Mouse (Mus musculus): ENCODE results near the gene Med12.

The Med12 gene

DNA sequence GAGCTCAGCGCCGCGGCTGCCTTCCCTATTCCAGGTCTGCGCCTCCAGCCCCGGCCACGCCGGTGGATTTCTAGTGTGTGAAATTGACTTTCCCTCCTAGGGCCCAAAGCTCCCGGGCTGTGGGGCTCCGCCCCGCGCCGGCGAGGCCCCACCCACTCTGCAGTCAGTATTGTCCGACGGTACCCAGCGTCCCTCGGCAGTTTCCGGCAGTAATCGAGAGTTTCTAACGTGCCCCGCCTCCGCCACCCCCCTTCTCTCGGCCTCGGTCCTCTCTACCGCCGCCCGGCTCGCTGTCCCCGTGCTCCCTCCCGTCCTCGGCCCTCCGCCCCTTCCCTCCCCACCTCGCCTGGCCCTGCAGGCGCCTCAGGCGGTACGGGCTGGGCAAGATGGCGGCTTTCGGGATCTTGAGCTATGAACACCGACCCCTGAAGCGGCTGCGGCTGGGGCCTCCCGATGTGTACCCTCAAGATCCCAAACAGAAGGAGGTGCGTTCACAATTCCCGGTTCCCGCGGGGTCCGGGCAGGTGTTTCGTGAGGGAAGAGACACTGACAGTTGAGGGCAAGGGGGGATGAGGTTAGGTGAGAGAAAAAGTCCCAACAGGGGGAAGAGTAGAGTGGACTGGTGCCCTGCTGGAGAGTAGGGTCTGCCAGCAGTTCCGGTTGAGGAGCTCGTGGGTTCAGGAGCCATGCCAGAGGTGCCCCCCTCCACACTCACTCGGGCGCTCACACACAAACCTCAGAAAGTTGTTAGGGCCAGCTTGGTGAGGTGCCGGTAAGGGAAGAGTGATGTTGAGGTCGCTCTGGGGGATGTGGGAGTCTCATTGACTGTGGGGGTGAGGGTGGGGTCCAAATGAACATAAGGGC, at the start of gene Med12:
Gene Med12 (plus strand): TSS at position 156 of the 864 bp plus-strand sequence.
- DNase-seq (ENCODE audit: low read depth, low spot score) = peak; percentile 94
- Histone ChIP-seq H3K27me3 (ENCODE audit: control insufficient read depth, insufficient read depth, low read length, poor library complexity, severe bottlenecking) (no peaks in the 10 kb centered on the region), H3K36me3 (ENCODE audit: control insufficient read depth, insufficient read depth, low read length, poor library complexity, severe bottlenecking) (0 out of 2 replicates have a peak, but pooled peaks cover 4% of the 10 kb centered on the region)

DNA sequence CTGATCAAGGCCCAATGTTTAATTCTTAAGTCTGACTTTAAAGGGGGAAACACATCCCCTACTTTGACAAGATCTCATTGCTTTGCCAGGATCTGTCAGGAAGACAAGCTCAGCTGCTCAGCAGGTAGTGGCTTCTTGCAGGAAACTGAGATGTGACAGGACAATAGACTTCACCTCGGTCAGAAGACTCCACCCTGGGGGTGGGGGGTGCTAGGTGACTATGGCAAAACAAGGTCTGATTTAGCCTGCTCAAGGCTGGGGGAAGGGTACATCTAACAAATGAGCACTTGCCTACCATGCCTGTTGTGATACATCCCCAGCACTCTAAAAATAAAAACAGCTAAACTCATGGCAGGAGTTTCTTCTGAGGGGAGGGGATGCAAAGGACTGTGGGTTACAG, 28.8 kb upstream of the Med12 start:
- DNase-seq (ENCODE audit: low read depth, low spot score) = no peak
- Histone ChIP-seq H3K36me3 (ENCODE audit: control insufficient read depth, insufficient read depth, low read length, poor library complexity, severe bottlenecking) (no peaks in the 10 kb centered on the region), H3K27me3 (ENCODE audit: control insufficient read depth, insufficient read depth, low read length, poor library complexity, severe bottlenecking) (no peaks in the 10 kb centered on the region)

DNA sequence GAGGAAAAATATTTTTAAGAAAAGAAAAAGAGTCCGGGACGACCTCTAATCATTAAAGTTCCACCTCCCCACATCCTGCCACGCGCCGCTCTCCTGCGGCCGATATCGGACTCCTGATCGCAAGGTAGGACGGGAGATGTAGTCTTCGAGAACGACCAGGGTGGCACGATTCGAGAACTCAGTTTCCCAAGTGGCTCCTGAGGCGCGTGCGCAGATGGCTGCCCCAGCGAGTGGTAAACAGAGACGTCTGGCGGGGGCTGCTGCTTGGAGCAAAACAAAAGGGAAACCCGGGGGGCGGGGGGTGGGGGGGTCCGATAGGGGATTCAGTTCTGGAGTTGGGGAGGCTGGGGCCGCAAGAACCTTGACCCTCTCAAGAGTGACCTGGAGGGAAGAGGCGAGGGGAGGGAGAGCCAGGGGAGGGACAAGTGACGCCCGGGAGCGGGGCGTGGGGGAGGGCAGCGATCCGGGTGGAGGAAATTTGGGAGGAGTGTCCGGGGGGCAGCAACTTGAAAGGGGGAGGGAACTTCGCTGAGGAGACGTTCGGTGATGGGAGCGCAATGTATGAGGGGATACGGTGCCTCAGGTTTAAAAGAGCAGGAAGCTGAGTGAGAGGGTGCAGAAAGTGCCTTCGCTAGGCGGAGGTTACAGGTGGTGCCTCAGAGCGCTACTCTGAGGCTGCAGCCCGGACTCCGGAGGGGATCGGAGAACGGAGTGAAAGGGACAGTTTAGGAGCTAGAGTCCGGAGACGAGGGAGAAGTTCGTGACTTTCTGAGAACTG, 19.7 kb upstream of the Med12 start, which contains the start of gene Foxo4:
Gene Foxo4 (plus strand): TSS at position 577 of the 778 bp plus-strand sequence.
- peak; percentile 91 for DNase-seq (ENCODE audit: low read depth, low spot score)
- H3K36me3 ChIP-seq (ENCODE audit: control insufficient read depth, insufficient read depth, low read length, poor library complexity, severe bottlenecking) = no peaks in the 10 kb centered on the region
- no peaks in the 10 kb centered on the region for H3K27me3 ChIP-seq (ENCODE audit: control insufficient read depth, insufficient read depth, low read length, poor library complexity, severe bottlenecking)

DNA sequence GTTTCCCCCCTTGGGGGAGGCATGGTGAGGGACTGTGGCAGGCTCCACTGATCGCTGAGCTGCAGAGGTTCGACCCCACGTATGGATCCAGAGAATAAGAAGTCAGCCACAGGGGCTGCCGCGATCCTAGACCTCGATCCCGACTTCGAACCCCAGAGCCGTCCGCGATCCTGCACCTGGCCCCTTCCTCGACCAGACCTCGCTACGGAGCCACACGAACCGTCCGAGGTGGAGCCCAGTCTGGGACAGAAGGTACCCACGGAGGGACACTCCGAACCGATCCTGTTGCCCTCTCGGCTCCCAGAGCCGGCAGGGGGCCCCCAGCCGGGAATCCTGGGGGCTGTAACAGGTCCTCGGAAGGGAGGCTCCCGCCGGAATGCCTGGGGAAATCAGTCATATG, 19.1 kb upstream of the Med12 start:
- no peaks in the 10 kb centered on the region for H3K36me3 ChIP-seq (ENCODE audit: control insufficient read depth, insufficient read depth, low read length, poor library complexity, severe bottlenecking)
- no peak for DNase-seq (ENCODE audit: low read depth, low spot score)

DNA sequence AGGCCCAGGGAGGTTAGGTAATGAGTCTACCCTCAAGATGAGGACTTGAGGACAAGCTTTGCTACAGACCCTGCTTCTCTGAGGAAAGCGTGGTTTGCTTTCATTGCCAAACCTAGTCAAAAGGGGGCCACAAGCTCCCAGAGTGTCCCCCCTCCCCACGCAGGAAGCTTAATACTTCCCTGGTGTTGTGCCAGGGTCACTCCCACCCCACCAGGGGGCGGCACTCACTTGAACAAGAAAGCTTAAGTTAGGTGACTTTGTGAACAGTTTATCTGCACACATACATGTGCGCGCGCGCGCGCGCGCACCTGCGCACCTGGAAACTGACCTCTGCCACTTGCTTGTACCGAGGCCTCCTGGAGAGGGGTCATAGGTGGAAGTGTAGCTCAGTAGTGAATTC, 17.2 kb upstream of the Med12 start:
- peak; percentile 66 for DNase-seq (ENCODE audit: low read depth, low spot score)
- Histone ChIP-seq H3K36me3 (ENCODE audit: control insufficient read depth, insufficient read depth, low read length, poor library complexity, severe bottlenecking) (0 out of 2 replicates have a peak, but pooled peaks cover 1% of the 10 kb centered on the region), H3K27me3 (ENCODE audit: control insufficient read depth, insufficient read depth, low read length, poor library complexity, severe bottlenecking) (no peaks in the 10 kb centered on the region; the same call in 1 of the 2 replicates)

More for the DNA sequence above, 19.1 kb upstream of the Med12 start:
- H3K27me3 ChIP-seq (ENCODE audit: control insufficient read depth, insufficient read depth, low read length, poor library complexity, severe bottlenecking) = no peaks in the 10 kb centered on the region

DNA sequence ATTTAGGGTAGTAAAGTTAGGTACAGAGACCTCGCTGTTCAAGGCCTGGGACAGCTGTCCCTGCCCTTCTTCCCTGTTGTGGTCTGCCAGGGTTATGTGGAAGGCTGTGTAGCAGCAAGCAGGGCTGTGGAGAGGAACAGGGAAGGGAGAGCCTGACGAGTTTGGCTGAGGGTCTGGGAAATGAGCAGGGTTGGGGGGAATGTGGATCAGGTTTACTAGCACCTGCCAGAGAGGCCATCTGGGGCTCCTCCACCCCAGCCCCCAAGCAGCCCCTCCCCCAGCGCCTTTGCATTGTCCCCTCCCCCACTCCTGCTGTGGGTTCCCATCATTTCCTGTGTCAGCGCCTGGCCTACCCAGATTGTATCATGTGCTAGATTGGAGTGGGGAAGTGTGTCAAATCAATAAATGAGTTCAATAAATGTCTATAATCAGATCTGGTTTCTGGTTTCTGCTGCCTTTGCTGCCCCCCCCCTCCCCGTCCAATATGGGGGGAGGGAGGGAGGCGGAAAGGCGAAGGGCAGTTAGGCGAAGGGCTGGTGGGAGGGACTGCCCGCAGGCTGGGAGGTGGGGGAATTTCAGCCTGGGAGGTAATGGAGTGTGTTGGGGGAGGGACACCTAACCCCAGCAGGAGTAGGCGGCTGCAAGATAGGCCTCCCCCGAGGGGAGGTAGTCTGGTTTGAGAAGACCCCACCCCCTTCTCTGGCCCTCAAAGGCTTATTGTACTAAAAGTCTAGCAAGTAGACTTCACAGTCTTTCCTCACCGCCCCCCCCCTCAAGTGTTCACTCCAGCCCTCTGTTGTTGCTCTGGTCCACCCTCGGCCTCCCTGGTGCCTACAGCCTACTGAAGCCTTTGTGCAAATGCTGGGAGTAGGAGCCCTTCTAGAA, 13.1 kb upstream of the Med12 start:
- H3K27me3 ChIP-seq (ENCODE audit: control insufficient read depth, insufficient read depth, low read length, poor library complexity, severe bottlenecking) = no peaks in the 10 kb centered on the region; the same call in 1 of the 2 replicates
- DNase-seq (ENCODE audit: low read depth, low spot score) = peak; percentile 30
- peaks cover 15% of the 10 kb centered on the region; the same call in 1 of the 2 replicates for H3K36me3 ChIP-seq (ENCODE audit: control insufficient read depth, insufficient read depth, low read length, poor library complexity, severe bottlenecking)

DNA sequence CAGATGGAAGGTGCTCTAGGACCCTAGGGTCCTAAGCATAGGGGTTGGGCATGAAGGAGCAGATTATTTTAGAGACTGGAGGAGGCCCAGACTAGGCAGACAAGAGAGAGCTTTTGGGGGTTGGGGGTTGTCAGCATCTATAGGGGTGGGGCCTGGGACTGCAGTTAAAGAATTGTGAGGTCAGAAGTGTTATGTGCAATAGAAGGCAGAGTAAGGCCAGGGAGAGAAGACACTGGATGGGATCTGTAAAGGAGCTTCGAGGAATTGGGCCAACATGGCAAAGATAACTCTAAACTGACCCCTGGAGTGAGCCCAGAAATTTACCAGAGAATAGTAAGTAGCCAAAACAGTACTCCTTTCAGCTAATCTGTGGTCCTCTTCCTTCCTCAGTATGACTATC, 9.9 kb upstream of the Med12 start, which contains the start of gene Gm614:
Gene Gm614 (minus strand): TSS at position 101 of the 400 bp plus-strand sequence.
- Histone ChIP-seq H3K27me3 (ENCODE audit: control insufficient read depth, insufficient read depth, low read length, poor library complexity, severe bottlenecking) (no peaks in the 10 kb centered on the region; the same call in 1 of the 2 replicates), H3K36me3 (ENCODE audit: control insufficient read depth, insufficient read depth, low read length, poor library complexity, severe bottlenecking) (peaks cover 18% of the 10 kb centered on the region; the same call in 1 of the 2 replicates)
- DNase-seq (ENCODE audit: low read depth, low spot score) = no peak

DNA sequence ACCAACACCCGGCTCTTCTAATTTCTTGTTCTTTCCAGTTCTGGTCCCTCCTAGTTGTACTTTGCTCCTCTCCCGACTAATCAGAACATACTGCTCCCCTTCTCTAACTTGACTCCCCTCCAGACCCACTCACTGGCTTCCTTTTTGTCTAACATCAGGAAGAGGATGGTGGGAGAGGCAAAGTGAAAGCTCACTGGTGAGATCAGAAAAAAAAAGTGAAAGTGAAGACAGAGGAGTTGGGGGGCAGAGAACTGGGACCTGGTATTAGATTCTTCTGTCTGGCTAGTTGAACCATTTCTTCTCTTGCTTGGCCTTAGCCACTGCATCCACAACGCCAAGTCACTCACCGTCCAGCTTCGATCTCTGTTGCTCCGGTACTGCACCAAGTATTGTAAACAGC, 7.2 kb upstream of the Med12 start:
- no peak for DNase-seq (ENCODE audit: low read depth, low spot score)
- Histone ChIP-seq H3K36me3 (ENCODE audit: control insufficient read depth, insufficient read depth, low read length, poor library complexity, severe bottlenecking) (peaks cover 17% of the 10 kb centered on the region; the same call in 1 of the 2 replicates), H3K27me3 (ENCODE audit: control insufficient read depth, insufficient read depth, low read length, poor library complexity, severe bottlenecking) (no peaks in the 10 kb centered on the region)

DNA sequence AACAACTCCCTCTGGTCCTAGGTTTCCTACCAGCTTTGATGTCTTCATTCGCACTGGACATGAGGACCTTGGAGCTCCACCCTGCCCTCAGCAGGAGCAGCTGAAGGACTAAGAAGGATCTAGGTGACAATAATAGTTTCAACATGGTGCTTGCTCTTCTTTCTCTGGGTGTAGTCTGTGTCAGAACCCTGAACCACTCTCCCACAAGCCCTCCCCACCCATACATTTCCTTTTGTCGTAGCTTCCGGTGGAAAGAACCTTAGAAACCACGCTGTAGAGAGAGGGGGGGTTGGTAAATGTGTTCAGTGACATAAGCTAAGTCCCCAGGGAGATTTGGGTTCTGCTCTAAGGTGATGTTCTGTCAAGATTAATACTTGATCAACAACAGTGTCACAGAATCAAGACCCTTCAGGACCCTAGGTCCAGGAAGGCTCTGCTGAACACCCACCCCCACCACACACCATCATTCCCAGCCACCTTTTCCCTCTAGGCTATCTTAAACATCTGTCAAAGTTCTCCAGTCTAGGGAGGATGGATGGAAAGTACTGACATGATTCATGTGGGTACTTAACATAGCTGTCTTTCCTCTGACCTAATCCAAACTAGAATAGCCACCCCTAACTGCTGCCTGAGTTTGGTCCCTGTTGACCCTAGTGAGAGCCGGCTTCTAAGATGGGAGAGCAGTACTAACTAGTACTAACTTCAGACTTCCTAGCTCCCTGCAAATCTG, 5.6 kb upstream of the Med12 start, which contains the start of gene Il2rg:
Gene Il2rg (minus strand): TSS at position 231 of the 730 bp plus-strand sequence.
- peaks cover 15% of the 10 kb centered on the region; the same call in 1 of the 2 replicates for H3K36me3 ChIP-seq (ENCODE audit: control insufficient read depth, insufficient read depth, low read length, poor library complexity, severe bottlenecking)
- no peaks in the 10 kb centered on the region for H3K27me3 ChIP-seq (ENCODE audit: control insufficient read depth, insufficient read depth, low read length, poor library complexity, severe bottlenecking)
- peak; percentile 94 for DNase-seq (ENCODE audit: low read depth, low spot score)

DNA sequence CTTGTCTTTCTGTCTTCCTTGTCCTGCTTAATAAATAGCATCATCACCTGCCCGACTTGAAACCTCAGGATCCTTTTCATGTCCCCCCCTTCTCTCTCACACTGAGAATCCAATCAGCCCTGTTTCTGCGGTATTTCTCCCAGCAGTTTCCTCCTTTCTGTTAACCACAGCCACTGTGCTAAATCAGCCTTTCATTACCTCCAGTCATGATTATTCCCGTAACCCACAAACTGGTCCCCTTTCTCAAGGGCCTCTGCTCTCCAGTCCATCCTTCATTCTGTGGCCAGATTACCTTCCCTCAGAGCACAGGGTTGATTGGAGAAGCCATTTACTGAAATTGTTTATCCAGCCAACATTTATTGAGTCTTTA, 5.1 kb upstream of the Med12 start, which contains the start of gene Gm20489:
Gene Gm20489 (minus strand): TSS at position 269 of the 370 bp plus-strand sequence.
- Histone ChIP-seq H3K36me3 (ENCODE audit: control insufficient read depth, insufficient read depth, low read length, poor library complexity, severe bottlenecking) (peaks cover 13% of the 10 kb centered on the region; the same call in 1 of the 2 replicates), H3K27me3 (ENCODE audit: control insufficient read depth, insufficient read depth, low read length, poor library complexity, severe bottlenecking) (no peaks in the 10 kb centered on the region)
- no peak for DNase-seq (ENCODE audit: low read depth, low spot score)

DNA sequence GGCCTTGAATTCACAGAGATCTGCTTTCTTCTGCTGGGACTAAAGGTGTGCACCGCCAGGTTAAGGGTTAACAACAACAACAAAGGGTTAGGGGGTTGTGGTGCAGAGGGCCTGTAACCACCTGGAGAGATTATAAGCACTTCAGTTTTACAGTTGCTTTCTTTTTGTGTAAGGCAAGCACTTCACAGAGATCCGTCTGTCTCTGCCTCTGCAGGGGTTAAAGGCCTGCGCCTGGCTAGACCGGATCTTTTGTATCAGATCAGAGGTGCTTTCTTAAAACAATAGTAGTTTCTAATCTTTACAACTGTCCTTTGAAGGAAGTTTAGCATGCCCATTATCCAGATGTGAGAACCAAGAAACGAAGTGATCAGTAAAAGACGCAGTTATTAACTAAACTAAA, 420 bp upstream of the Med12 start:
- Histone ChIP-seq H3K36me3 (ENCODE audit: control insufficient read depth, insufficient read depth, low read length, poor library complexity, severe bottlenecking) (0 out of 2 replicates have a peak, but pooled peaks cover 4% of the 10 kb centered on the region), H3K27me3 (ENCODE audit: control insufficient read depth, insufficient read depth, low read length, poor library complexity, severe bottlenecking) (no peaks in the 10 kb centered on the region)
- DNase-seq (ENCODE audit: low read depth, low spot score) = no peak

DNA sequence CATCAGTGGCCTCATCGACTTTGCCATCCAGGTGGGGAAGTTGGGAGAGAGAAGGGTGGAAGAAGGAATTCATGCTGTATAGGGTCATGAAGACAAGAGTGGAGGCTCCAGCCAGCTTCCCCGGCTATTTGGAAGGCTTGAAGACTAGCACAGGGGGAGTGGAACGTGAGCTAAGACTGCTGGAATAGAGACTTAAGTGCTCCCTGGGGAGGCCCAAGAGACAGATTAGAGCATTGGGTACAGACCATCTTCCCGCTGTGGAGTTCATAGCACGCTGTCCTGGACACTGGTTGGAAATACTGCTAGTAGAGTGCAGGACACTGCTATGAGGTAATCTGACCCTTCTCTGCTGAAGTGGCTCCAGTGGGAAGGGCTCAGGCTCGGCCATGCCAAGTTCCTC, 9.0 kb downstream of the Med12 start:
- H3K36me3 ChIP-seq (ENCODE audit: control insufficient read depth, insufficient read depth, low read length, poor library complexity, severe bottlenecking) = peaks cover 15% of the 10 kb centered on the region
- no peak for DNase-seq (ENCODE audit: low read depth, low spot score)
- no peaks in the 10 kb centered on the region for H3K27me3 ChIP-seq (ENCODE audit: control insufficient read depth, insufficient read depth, low read length, poor library complexity, severe bottlenecking)

DNA sequence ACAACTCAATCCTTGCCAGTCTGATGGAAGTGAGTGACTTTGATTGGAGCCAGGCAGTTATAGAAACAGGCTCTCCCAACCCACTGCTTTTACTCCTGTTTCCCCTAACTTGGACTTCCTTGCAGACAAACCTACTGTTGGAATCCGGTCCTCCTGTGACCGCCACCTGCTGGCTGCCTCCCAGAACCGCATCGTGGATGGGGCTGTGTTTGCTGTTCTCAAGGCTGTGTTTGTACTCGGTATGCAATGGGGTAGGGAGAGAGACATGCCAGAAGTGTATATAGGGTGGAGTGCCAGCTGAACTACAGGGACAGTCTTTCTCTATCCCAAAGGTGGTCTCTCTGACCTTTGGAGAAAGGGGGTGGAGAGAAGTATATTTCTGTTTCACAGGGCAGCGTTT, 11.7 kb downstream of the Med12 start:
- H3K27me3 ChIP-seq (ENCODE audit: control insufficient read depth, insufficient read depth, low read length, poor library complexity, severe bottlenecking) = no peaks in the 10 kb centered on the region
- H3K36me3 ChIP-seq (ENCODE audit: control insufficient read depth, insufficient read depth, low read length, poor library complexity, severe bottlenecking) = peaks cover 15% of the 10 kb centered on the region
- peak; percentile 73 for DNase-seq (ENCODE audit: low read depth, low spot score)

All from splenic B cell, adult 2 months (primary cell).